Mouse (Mus musculus) megakaryocyte, embryonic 14.5 days (primary cell): ENCODE data around the gene Sub1.

Experiments used
- FLI1 ChIP-seq: IDR thresholded peaks from 2 replicates; pipeline ENCODE4 v1.6.1; 2012; ENCODE audit warnings: low read length, inconsistent platforms, mixed read lengths
- GATA1 ChIP-seq: IDR thresholded peaks from 3 replicates; pipeline ENCODE4 v1.6.1; 2012; ENCODE audit warnings: mixed read lengths, low read length, inconsistent platforms, borderline replicate concordance

DNA sequence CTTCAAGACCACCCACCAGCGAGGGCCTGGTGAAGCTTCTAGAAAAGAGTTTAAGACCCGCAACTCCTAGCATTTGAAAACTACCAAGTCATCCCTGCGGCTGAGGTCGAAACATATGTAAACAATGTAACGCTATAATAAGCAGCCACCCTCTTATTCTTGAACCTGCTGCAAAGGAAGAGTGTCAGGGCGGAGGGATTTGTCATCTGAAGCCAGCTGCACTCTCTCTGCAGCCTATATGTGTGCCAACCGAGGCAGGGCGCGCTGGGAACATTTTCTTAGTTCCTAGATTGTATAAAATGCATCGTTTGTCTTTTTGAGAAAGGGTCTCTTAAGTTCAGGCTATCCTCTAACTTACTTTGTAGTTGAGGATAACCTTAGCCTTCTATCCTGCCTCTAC is 28.6 kb upstream of the Sub1 start:
- TF ChIP-seq GATA1, result no peak
- TF ChIP-seq FLI1, result no peak
